Mouse (Mus musculus) embryonic facial prominence, embryonic 15.5 days (tissue): ENCODE measurements around the gene Fkbpl. TPM values are rescaled to one million over a fixed set of nuclear protein-coding genes. Genes with fewer than 3 reads are reported as not detected.

Source experiments
- ATAC-seq: fragments of 200-750 bp; cut with Nextera tagmentation; 2 replicates; pipeline ENCODE4 v1.8.0; 2017; ENCODE audit warnings: low read depth, moderate TSS enrichment; ENCODE audit not compliant: insufficient number of reproducible peaks, low FRiP score, low TSS enrichment
- H3K27ac ChIP-seq: fragments of 300-500 bp; sonication (generic); replicated peaks from 2 replicates; pipeline ENCODE4 v1.5.1; 2015; ENCODE audit warnings: mild to moderate bottlenecking, inconsistent platforms
- H3K27me3 ChIP-seq: fragments of 300-500 bp; sonication (generic); 2 replicates; pipeline ENCODE4 v1.6.1; 2015; ENCODE audit warnings: inconsistent platforms
- H3K36me3 ChIP-seq: fragments of 300-500 bp; sonication (generic); 2 replicates; pipeline ENCODE4 v1.6.1; 2015; ENCODE audit warnings: mild to moderate bottlenecking, inconsistent platforms
- H3K4me1 ChIP-seq: fragments of 300-500 bp; sonication (generic); 2 replicates; pipeline ENCODE4 v1.6.1; 2015; ENCODE audit warnings: inconsistent platforms
- H3K4me2 ChIP-seq: fragments of 300-500 bp; sonication (generic); replicated peaks from 2 replicates; pipeline ENCODE4 v1.6.1; 2015; ENCODE audit warnings: mild to moderate bottlenecking, inconsistent platforms
- H3K4me3 ChIP-seq: fragments of 300-500 bp; sonication (generic); replicated peaks from 2 replicates; pipeline ENCODE4 v1.5.1; 2015; ENCODE audit warnings: mild to moderate bottlenecking, inconsistent platforms
- H3K9ac ChIP-seq: fragments of 300-500 bp; sonication (generic); 2 replicates; pipeline ENCODE4 v1.6.1; 2015; ENCODE audit warnings: inconsistent platforms
- H3K9me3 ChIP-seq: fragments of 300-500 bp; sonication (generic); replicated peaks from 2 replicates; pipeline ENCODE4 v1.6.1; 2016; ENCODE audit warnings: inconsistent platforms
- WGBS: fragments of 180-500 bp; shearing (Covaris S2); methylation state at CpG from one replicate; pipeline ENCODE4 v1.1.7; 2015; 5-methylcytosine and 5-hydroxymethylcytosine counted together
- polyA plus RNA-seq: library from polyadenylated mRNA; unstranded; fragments of >200 nt; fragmentation: Nextera tagmentation; extraction: Ambion mirVana; gene quantifications from 2 replicates; pipeline ENCODE4 v1.2.1, GENCODE M21; 2015

Fkbpl gene
- polyA plus RNA-seq, 1 experiment from 2014 or later: 16.8 TPM

GRCm38 (mm10) chr17:34681881-34682536 is 37.4 kb downstream of the Fkbpl start:
- no peak for ATAC-seq
- H3K9ac ChIP-seq: no peak overlapping the region
- H3K4me1 ChIP-seq: peaks cover 43% of the 10 kb centered on the region
- no peaks in the 10 kb centered on the region for H3K9me3 ChIP-seq
- H3K27ac ChIP-seq: no peak overlapping the region
- H3K36me3 ChIP-seq: no peaks in the 10 kb centered on the region
- no peak overlapping the region for H3K4me2 ChIP-seq
- peaks cover 44% of the 10 kb centered on the region for H3K27me3 ChIP-seq
- 64% methylated on average over 11 of the region's 11 CpGs for WGBS
- H3K4me3 ChIP-seq: no peak overlapping the region

DNA sequence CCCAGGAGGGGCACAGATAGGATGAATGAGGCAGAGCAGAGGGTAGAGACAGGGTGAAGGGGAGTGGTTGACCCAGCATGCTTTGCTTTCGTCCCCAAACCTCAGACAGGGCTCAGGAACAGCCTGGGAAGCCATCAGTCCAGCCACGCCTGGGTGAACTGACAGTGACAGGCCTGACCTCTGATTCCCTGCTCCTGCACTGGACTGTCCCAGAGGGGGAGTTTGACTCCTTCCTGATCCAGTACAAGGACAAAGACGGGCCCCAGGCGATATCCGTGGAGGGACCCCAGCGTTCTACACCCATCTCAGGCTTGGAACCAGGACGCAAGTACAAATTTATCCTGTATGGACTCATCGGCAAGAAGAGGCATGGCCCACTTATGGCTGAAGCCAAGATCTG is 38.6 kb downstream of the Fkbpl start:
- H3K36me3 ChIP-seq: no peaks in the 10 kb centered on the region
- no peak overlapping the region for H3K4me2 ChIP-seq
- no peak overlapping the region for H3K27ac ChIP-seq
- peaks cover 43% of the 10 kb centered on the region for H3K4me1 ChIP-seq
- H3K4me3 ChIP-seq: no peak overlapping the region
- peaks cover 32% of the 10 kb centered on the region for H3K27me3 ChIP-seq
- H3K9ac ChIP-seq: no peak overlapping the region
- WGBS: 67% methylated on average over 8 of the region's 8 CpGs
- no peak for ATAC-seq
- no peaks in the 10 kb centered on the region for H3K9me3 ChIP-seq

GRCm38 (mm10) chr17:34683686-34684220 is 39.2 kb downstream of the Fkbpl start:
- H3K4me1 ChIP-seq: peaks cover 43% of the 10 kb centered on the region
- no peaks in the 10 kb centered on the region for H3K36me3 ChIP-seq
- WGBS: 61% methylated on average over 10 of the region's 10 CpGs
- H3K27ac ChIP-seq: 0 out of 2 replicates have a peak overlapping the region, but pooled peaks have one; percentile 28
- no peak overlapping the region for H3K9ac ChIP-seq
- peaks cover 27% of the 10 kb centered on the region for H3K27me3 ChIP-seq
- H3K4me2 ChIP-seq: no peak overlapping the region
- ATAC-seq: no peak
- H3K9me3 ChIP-seq: no peaks in the 10 kb centered on the region
- H3K4me3 ChIP-seq: no peak overlapping the region

- Histone ChIP-seq H3K4me1 (peaks cover 43% of the 10 kb centered on the region), H3K27me3 (peaks cover 22% of the 10 kb centered on the region), H3K27ac (0 out of 2 replicates have a peak overlapping the region, but pooled peaks have one; percentile 39), H3K4me3 (no peak overlapping the region), H3K4me2 (no peak overlapping the region), H3K9ac (no peak overlapping the region), H3K9me3 (no peaks in the 10 kb centered on the region), H3K36me3 (no peaks in the 10 kb centered on the region)
- 42% methylated on average over 9 of the region's 9 CpGs for WGBS
- no peak for ATAC-seq
Observed at GRCm38 (mm10) chr17:34684253-34684893, 39.8 kb downstream of the Fkbpl start.

GRCm38 (mm10) chr17:34685120-34686110 is 40.9 kb downstream of the Fkbpl start:
- 69% methylated on average over 28 of the region's 28 CpGs for WGBS
- ATAC-seq: no peak

DNA sequence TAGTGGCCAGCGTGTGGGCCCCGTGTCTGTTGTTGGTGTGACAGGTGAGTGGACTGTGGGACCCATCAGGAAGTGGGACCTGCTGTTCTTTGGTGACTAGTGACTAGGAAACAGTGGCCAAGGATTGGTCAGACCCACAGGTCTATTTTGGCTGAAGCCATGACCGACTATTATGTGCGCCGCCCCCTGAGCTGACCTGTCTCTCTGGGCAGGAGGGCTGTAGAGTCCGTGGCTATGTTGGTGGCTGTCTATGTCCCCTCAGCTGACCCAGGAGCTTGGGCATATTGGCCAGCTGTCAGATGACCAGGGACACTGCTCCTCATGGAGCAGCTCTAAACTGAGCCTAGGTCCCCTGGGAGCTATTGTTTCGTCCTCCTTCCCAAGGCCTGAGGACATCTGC is 44.3 kb downstream of the Fkbpl start:
- WGBS: 92% methylated on average over 7 of the region's 7 CpGs
- no peak overlapping the region for H3K27ac ChIP-seq
- H3K9ac ChIP-seq: no peak overlapping the region
- ATAC-seq: no peak
- no peaks in the 10 kb centered on the region for H3K36me3 ChIP-seq
- no peaks in the 10 kb centered on the region for H3K27me3 ChIP-seq
- no peaks in the 10 kb centered on the region for H3K9me3 ChIP-seq
- H3K4me1 ChIP-seq: peaks cover 20% of the 10 kb centered on the region
- no peak overlapping the region for H3K4me3 ChIP-seq
- no peak overlapping the region for H3K4me2 ChIP-seq

More at GRCm38 (mm10) chr17:34685120-34686110, 40.9 kb downstream of the Fkbpl start:
- H3K27ac ChIP-seq: 0 out of 2 replicates have a peak overlapping the region, but pooled peaks have one; percentile 39
- H3K4me2 ChIP-seq: no peak overlapping the region
- no peak overlapping the region for H3K9ac ChIP-seq
- no peak overlapping the region for H3K4me3 ChIP-seq
- H3K27me3 ChIP-seq: peaks cover 12% of the 10 kb centered on the region
- H3K4me1 ChIP-seq: peaks cover 40% of the 10 kb centered on the region
- H3K36me3 ChIP-seq: no peaks in the 10 kb centered on the region
- no peaks in the 10 kb centered on the region for H3K9me3 ChIP-seq

DNA sequence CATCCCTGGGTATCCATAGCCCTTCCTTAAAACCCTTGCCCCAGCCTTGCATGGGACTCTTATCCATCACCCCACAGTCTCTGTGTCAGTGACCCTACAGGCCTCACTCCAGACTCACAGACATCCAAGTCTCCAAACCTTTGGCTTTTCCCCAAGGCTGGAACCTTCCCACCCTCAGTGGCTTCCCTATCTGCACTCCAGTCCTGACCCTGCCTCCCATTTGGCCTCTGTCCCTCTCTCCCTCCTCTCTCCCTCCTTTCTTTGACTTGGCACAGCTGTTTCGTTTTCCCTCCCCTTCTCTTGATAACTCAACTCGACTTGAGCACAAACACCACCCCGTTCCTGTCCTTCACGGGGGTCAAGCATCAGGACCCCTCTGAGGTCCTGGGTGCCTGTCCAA is 45.9 kb downstream of the Fkbpl start:
- Histone ChIP-seq H3K27ac (no peak overlapping the region), H3K9me3 (no peaks in the 10 kb centered on the region), H3K4me3 (no peak overlapping the region), H3K9ac (no peak overlapping the region), H3K4me2 (no peak overlapping the region), H3K4me1 (peaks cover 4% of the 10 kb centered on the region; the same call in 1 of the 2 replicates), H3K27me3 (no peaks in the 10 kb centered on the region), H3K36me3 (no peaks in the 10 kb centered on the region)
- 72% methylated on average over 4 of the region's 4 CpGs for WGBS
- ATAC-seq: no peak

DNA sequence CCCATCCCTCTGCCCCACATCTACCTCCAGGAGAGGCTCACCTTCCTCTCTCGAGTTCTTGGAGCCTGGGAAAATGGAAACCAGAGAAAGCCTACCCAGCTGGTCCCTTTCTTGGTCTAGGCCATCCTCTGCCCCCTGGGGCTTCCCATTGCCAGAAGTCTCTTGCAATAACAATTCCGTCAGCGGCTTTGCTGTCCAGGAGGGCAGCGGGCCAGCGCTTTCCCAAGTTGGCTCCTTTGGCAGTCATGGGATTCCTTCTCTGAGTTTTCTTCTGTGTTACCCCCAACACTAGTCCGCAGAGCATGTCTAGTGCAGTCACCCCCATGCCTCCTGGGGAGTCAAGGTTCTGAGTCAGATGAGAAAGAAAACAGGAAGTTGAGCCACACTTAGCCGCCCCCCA is 48.3 kb downstream of the Fkbpl start:
- H3K27ac ChIP-seq: no peak overlapping the region
- 69% methylated on average over 7 of the region's 7 CpGs for WGBS
- H3K9me3 ChIP-seq: no peaks in the 10 kb centered on the region
- H3K4me3 ChIP-seq: no peak overlapping the region
- ATAC-seq: no peak
- no peaks in the 10 kb centered on the region for H3K36me3 ChIP-seq
- no peaks in the 10 kb centered on the region for H3K27me3 ChIP-seq
- H3K9ac ChIP-seq: no peak overlapping the region
- H3K4me1 ChIP-seq: no peaks in the 10 kb centered on the region
- no peak overlapping the region for H3K4me2 ChIP-seq

Other genes with a start within 250 kb of the Fkbpl start
- 0.45 and 0.51 TPM in 2 replicates for gene BC051142, start 245.9 kb upstream of the Fkbpl start, polyA plus RNA-seq
- not detected in 2 replicates for gene Btnl4, start 167.4 kb upstream of the Fkbpl start, polyA plus RNA-seq
- not detected in 2 replicates for gene Btnl6, start 127.4 kb upstream of the Fkbpl start, polyA plus RNA-seq
- 5.7 and 6.5 TPM in 2 replicates for gene Notch4, start 80.5 kb upstream of the Fkbpl start, polyA plus RNA-seq
- gene Gpsm3, start 55.0 kb upstream of the Fkbpl start, polyA plus RNA-seq: 8.5 and 9.7 TPM in 2 replicates
- 11.0 and 13.3 TPM in 2 replicates for gene Pbx2, start 53.5 kb upstream of the Fkbpl start, polyA plus RNA-seq
- gene Ager, start 46.9 kb upstream of the Fkbpl start, polyA plus RNA-seq: 3.3 and 3.7 TPM in 2 replicates
- gene Rnf5, start 41.1 kb upstream of the Fkbpl start, polyA plus RNA-seq: 117 and 119 TPM in 2 replicates
- gene Agpat1, start 40.5 kb upstream of the Fkbpl start, polyA plus RNA-seq: 57.6 and 61.2 TPM in 2 replicates
- gene Egfl8, start 28.8 kb upstream of the Fkbpl start, polyA plus RNA-seq: 11.2 and 13.2 TPM in 2 replicates
- gene Ppt2, start 16.3 kb upstream of the Fkbpl start, polyA plus RNA-seq: 27.5 and 28.3 TPM in 2 replicates
- gene Prrt1, start 15.2 kb upstream of the Fkbpl start, polyA plus RNA-seq: 1.3 and 1.5 TPM in 2 replicates
- gene Atf6b, start 2.4 kb downstream of the Fkbpl start, polyA plus RNA-seq: 88.8 and 94.7 TPM in 2 replicates
- gene Tnxb, start 25.8 kb downstream of the Fkbpl start, polyA plus RNA-seq: 0.48 and 0.87 TPM in 2 replicates
- gene C4b, start 99.1 kb downstream of the Fkbpl start, polyA plus RNA-seq: 1.4 and 2.1 TPM in 2 replicates
- 0.12 TPM in 1 of 2 replicates, not detected in the other for gene Cyp21a1, start 159.8 kb downstream of the Fkbpl start, polyA plus RNA-seq
- 30.4 and 33.8 TPM in 2 replicates for gene Stk19, start 192.2 kb downstream of the Fkbpl start, polyA plus RNA-seq
- 66.2 and 70.7 TPM in 2 replicates for gene Dxo, start 192.3 kb downstream of the Fkbpl start, polyA plus RNA-seq
- 50.6 and 55.0 TPM in 2 replicates for gene Skiv2l, start 205.4 kb downstream of the Fkbpl start, polyA plus RNA-seq
- 97.7 and 114 TPM in 2 replicates for gene Nelfe, start 205.6 kb downstream of the Fkbpl start, polyA plus RNA-seq
- gene Cfb, start 217.8 kb downstream of the Fkbpl start, polyA plus RNA-seq: 2.9 and 3.2 TPM in 2 replicates
- gene Zbtb12, start 234.7 kb downstream of the Fkbpl start, polyA plus RNA-seq: 3.2 and 4.2 TPM in 2 replicates
- gene Gm20547, start 237.3 kb downstream of the Fkbpl start, polyA plus RNA-seq: not detected in 2 replicates